Mouse (Mus musculus) forebrain, embryonic 11.5 days (tissue): ENCODE data around the gene Mef2b. TPM values are rescaled to one million over a fixed set of nuclear protein-coding genes. Genes with fewer than 3 reads are reported as not detected.
A peak's percentile ranks its signal among the peaks of the same experiment; 100 is the strongest.

Source experiments
- ATAC-seq: fragments of 200-750 bp; cut with Nextera tagmentation; replicated peaks from 2 replicates; pipeline ENCODE4 v1.8.0; 2017; ENCODE audit warnings: moderate TSS enrichment; ENCODE audit not compliant: low FRiP score
- DNase-seq: peaks from one replicate; pipeline ENCODE4 v3.0.0-alpha.2; 2017; ENCODE audit warnings: low spot score
- H3K27ac ChIP-seq: fragments of 300-500 bp; sonication (generic); 2 replicates; pipeline ENCODE4 v1.5.1; 2014; ENCODE audit warnings: low read depth, low read length
- H3K27me3 ChIP-seq: fragments of 300-500 bp; sonication (generic); 2 replicates; pipeline ENCODE4 v1.6.1; 2014; ENCODE audit warnings: mild to moderate bottlenecking, low read length, mixed read lengths; ENCODE audit not compliant: control insufficient read depth, insufficient read depth
- H3K36me3 ChIP-seq: fragments of 300-500 bp; sonication (generic); 2 replicates; pipeline ENCODE4 v1.6.1; 2014; ENCODE audit warnings: mild to moderate bottlenecking, low read length, moderate library complexity, mixed read lengths; ENCODE audit not compliant: control insufficient read depth, insufficient read depth
- H3K4me1 ChIP-seq: fragments of 300-500 bp; sonication (generic); replicated peaks from 2 replicates; pipeline ENCODE4 v1.6.1; 2014; ENCODE audit warnings: low read length, mixed read lengths; ENCODE audit not compliant: control insufficient read depth, insufficient read depth
- H3K4me2 ChIP-seq: fragments of 300-500 bp; sonication (generic); 2 replicates; pipeline ENCODE4 v1.6.1; 2014; ENCODE audit warnings: low read depth, mild to moderate bottlenecking, low read length, moderate library complexity, mixed read lengths; ENCODE audit not compliant: severe bottlenecking
- H3K4me3 ChIP-seq: fragments of 300-500 bp; sonication (generic); 2 replicates; pipeline ENCODE4 v1.5.1; 2014; ENCODE audit warnings: low read depth, low read length
- H3K9ac ChIP-seq: fragments of 300-500 bp; sonication (generic); 2 replicates; pipeline ENCODE4 v1.6.1; 2014; ENCODE audit warnings: low read length
- H3K9me3 ChIP-seq: fragments of 300-500 bp; sonication (generic); 2 replicates; pipeline ENCODE4 v1.6.1; 2016; ENCODE audit warnings: low read length, mixed read lengths; ENCODE audit not compliant: control insufficient read depth
- WGBS: fragments of 180-500 bp; shearing (Covaris S2); extraction: QIAGEN DNeasy Blood & Tissue Kit; methylation state at CpG from one replicate; pipeline ENCODE4 v1.1.7; 2014; 5-methylcytosine and 5-hydroxymethylcytosine counted together
- polyA plus RNA-seq: library from polyadenylated mRNA; unstranded; fragments of >200 nt; fragmentation: Nextera tagmentation; extraction: Ambion mirVana; gene quantifications from 2 replicates; pipeline ENCODE4 v1.2.1, GENCODE M21; 2014

The Mef2b gene
- polyA plus RNA-seq, 1 experiment from 2014 or later = 0.67 TPM

GRCm38 (mm10) chr8:70112401-70113016, 27.0 kb upstream of the Mef2b start:
- no peak overlapping the region for H3K9ac ChIP-seq
- no peaks in the 10 kb centered on the region for H3K9me3 ChIP-seq
- peak overlapping the region; percentile 5; the same call in 1 of the 2 replicates for H3K4me3 ChIP-seq
- H3K27ac ChIP-seq = no peak overlapping the region
- ATAC-seq (no peak), DNase-seq (no peak)
- H3K4me2 ChIP-seq = 0 out of 2 replicates have a peak overlapping the region, but pooled peaks have one; percentile 8
- peaks cover 38% of the 10 kb centered on the region for H3K27me3 ChIP-seq
- H3K4me1 ChIP-seq = peaks cover 6% of the 10 kb centered on the region
- no peaks in the 10 kb centered on the region; the same call in 1 of the 2 replicates for H3K36me3 ChIP-seq
- 7% methylated on average over 43 of the region's 43 CpGs for WGBS

DNA sequence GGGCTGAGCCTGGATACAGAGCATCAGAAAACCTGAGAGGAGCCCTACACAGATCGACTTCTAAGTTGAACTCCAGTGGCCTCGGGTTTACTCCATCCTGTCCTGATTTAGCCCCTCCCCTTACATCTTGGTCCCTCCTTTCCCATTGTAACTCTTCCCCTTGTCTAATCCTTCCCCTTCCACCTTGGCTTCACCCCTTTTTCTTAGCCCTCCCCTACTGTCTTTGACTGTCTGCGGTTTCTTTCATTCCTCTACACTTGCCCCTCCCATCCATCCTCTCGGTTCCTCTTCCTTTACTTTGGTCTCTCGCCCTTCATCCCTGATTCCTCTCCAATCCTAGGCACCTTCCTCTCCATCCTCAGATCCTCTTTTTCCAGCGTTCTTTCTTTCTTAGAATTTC, 25.0 kb upstream of the Mef2b start:
- WGBS = 22% methylated on average over 6 of the region's 6 CpGs
- Histone ChIP-seq H3K9ac (no peak overlapping the region), H3K9me3 (no peaks in the 10 kb centered on the region), H3K4me3 (no peak overlapping the region), H3K4me2 (no peak overlapping the region), H3K4me1 (peaks cover 7% of the 10 kb centered on the region), H3K27ac (no peak overlapping the region), H3K27me3 (peaks cover 41% of the 10 kb centered on the region), H3K36me3 (no peaks in the 10 kb centered on the region; the same call in 1 of the 2 replicates)
- no peak for ATAC-seq
- no peak for DNase-seq

GRCm38 (mm10) chr8:70114892-70115291, 24.6 kb upstream of the Mef2b start:
- DNase-seq = no peak
- Histone ChIP-seq H3K9ac (no peak overlapping the region), H3K27me3 (peaks cover 41% of the 10 kb centered on the region), H3K9me3 (no peaks in the 10 kb centered on the region), H3K27ac (no peak overlapping the region), H3K4me1 (peaks cover 7% of the 10 kb centered on the region), H3K36me3 (no peaks in the 10 kb centered on the region; the same call in 1 of the 2 replicates), H3K4me3 (no peak overlapping the region), H3K4me2 (no peak overlapping the region)
- 67% methylated on average over 13 of the region's 13 CpGs for WGBS
- no peak for ATAC-seq

DNA sequence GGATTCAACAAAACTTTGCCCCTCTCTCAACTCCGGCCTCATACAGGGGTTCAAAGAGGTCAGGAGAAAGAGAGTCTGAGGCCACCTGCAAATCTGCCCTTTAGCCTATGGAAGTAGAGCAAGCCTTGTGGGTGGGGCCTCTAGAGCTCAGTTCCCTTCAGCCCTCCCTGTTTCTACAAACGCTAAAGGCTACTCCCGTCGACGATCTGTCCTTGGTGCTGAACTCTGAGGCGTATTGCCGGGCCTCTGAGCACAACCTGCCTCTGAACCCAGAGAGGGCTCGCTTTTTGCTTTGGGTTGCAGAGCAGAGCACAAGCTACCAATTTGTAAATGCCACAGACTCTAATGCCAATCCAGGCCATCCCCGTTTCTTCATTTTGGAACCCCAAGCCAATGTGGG, 21.9 kb upstream of the Mef2b start:
- ATAC-seq = no peak
- Histone ChIP-seq H3K36me3 (no peaks in the 10 kb centered on the region), H3K9ac (no peak overlapping the region), H3K4me3 (no peak overlapping the region), H3K4me2 (no peak overlapping the region), H3K4me1 (peaks cover 4% of the 10 kb centered on the region; the same call in 1 of the 2 replicates), H3K27ac (no peak overlapping the region), H3K27me3 (peaks cover 23% of the 10 kb centered on the region), H3K9me3 (no peaks in the 10 kb centered on the region)
- no peak for DNase-seq
- 5% methylated on average over 9 of the region's 9 CpGs for WGBS

DNA sequence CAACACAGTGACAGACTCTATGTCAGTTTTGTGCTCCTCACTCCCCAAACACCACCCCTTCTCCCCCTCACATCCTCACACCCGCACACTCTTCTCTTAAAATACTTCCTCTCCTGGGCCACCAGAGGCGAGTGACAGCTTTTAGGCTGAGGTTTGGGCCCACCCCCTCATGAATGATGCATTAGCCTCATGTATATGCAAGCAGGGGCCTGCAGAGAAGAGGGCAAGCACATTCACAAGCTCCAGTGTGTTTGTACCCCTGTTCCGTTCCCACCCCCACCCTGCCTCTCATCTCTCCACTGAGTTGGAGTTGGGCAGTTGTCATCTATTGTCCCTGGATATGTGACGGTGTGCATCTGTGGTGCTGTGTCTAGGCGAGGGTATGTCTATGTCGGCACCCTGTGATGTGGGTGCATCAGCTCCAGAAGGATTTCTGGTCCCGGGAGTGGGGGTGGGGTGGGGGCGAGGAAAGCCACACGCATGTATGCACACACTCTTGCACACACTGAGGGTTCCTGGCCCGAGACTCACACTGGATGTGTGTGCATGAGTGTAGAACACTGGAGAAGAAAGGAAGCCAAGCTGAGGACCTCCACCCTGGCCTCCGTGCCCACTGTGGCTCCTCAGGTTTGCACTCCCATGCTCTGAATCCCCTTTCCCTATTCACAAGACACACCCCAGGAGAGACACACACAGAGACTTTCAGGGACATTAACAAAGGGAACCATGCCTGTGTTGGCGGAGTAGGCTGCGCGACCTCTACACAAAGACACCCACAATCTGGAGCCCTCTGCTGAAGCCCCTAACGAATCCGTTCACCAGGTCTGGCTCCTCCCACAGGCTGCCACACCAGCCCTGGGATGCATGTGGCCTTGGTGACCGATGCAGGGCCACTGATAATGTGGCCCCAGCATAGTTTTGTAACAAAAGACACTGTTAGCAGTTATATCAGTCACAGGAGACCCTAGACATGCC, 20.5 kb upstream of the Mef2b start:
- Histone ChIP-seq H3K4me2 (peak overlapping the region; percentile 78), H3K4me3 (peak overlapping the region; percentile 53), H3K27ac (peak overlapping the region; percentile 91), H3K4me1 (peaks cover 2% of the 10 kb centered on the region; the same call in 1 of the 2 replicates), H3K9ac (peak overlapping the region; percentile 73), H3K27me3 (peaks cover 9% of the 10 kb centered on the region), H3K9me3 (no peaks in the 10 kb centered on the region), H3K36me3 (no peaks in the 10 kb centered on the region)
- WGBS = 5% methylated on average over 17 of the region's 17 CpGs
- ATAC-seq (peak; percentile 87), DNase-seq (peak; percentile 78)

DNA sequence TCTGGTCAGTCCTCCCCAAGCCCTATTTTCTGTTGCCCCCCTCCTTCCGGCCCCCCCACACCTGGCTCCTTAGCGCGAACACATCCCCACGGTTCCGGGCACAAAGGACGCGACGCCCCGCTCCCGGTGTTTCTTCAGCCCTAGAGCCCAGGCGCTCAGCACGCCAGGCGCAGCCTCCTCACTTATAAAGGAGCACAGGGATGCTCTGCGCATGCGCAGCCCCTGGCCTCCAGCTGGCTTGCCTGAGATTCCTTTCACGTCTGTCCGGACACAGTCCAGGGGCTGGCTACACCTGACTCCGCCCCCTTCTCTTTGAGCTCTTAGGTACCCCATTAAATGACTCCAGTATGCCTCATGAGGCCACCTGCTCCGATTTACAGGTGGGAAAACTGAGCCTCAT, 18.8 kb upstream of the Mef2b start, which contains the start of gene Ncan:
Ncan (minus strand) TSS at position 207 of the 400 bp plus-strand sequence.
- ATAC-seq (peak; percentile 76), DNase-seq (peak; percentile 93)
- no peaks in the 10 kb centered on the region for H3K9me3 ChIP-seq
- peaks cover 2% of the 10 kb centered on the region; the same call in 1 of the 2 replicates for H3K4me1 ChIP-seq
- 3% methylated on average over 19 of the region's 19 CpGs for WGBS
- H3K27ac ChIP-seq = peak within 1 kb of the TSS; percentile 91
- peak within 1 kb of the TSS; percentile 73 for H3K9ac ChIP-seq
- H3K27me3 ChIP-seq = peaks cover 3% of the 10 kb centered on the region; the same call in 1 of the 2 replicates
- peak within 1 kb of the TSS; percentile 53 for H3K4me3 ChIP-seq
- H3K36me3 ChIP-seq = no peaks in the 10 kb centered on the region
- peak within 1 kb of the TSS; percentile 78 for H3K4me2 ChIP-seq

DNA sequence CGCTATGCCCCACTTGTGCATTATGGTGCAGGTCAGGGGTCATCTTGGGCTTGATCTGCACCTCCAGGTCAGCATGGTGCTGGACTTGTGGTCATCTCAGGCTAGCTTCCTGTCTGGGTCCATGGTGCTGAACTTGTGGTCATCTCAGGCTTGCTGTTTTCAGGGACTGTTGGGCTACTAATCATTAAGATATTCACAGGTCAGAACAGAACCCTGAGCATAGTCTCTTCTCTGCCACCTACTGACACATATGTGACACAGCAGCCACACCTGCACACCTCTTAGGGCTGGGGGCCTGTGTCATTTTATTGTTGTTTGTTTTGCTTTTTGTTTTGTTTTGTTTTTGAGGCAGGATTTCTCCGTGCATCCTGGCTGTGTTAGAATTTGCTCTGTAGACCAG, 16.6 kb upstream of the Mef2b start:
- no peaks in the 10 kb centered on the region for H3K36me3 ChIP-seq
- no peaks in the 10 kb centered on the region for H3K9me3 ChIP-seq
- peaks cover 2% of the 10 kb centered on the region; the same call in 1 of the 2 replicates for H3K4me1 ChIP-seq
- H3K9ac ChIP-seq = no peak overlapping the region
- ATAC-seq (no peak), DNase-seq (no peak)
- H3K4me2 ChIP-seq = no peak overlapping the region
- H3K27me3 ChIP-seq = peaks cover 2% of the 10 kb centered on the region; the same call in 1 of the 2 replicates
- H3K4me3 ChIP-seq = no peak overlapping the region
- 63% methylated on average over 2 of the region's 2 CpGs for WGBS
- H3K27ac ChIP-seq = no peak overlapping the region

GRCm38 (mm10) chr8:70124992-70125391, 14.5 kb upstream of the Mef2b start:
- Histone ChIP-seq H3K4me1 (no peaks in the 10 kb centered on the region), H3K4me2 (no peak overlapping the region), H3K27me3 (no peaks in the 10 kb centered on the region), H3K27ac (no peak overlapping the region), H3K36me3 (no peaks in the 10 kb centered on the region), H3K4me3 (no peak overlapping the region), H3K9me3 (no peaks in the 10 kb centered on the region), H3K9ac (no peak overlapping the region)
- DNase-seq (no peak), ATAC-seq (no peak)
- WGBS = 61% methylated on average over 8 of the region's 8 CpGs
